Mouse (Mus musculus) granulocyte monocyte progenitor cell, adult 5-6 weeks (primary cell): ENCODE measurements around the gene Astn2. TPM values are rescaled to one million over a fixed set of nuclear protein-coding genes. Genes with fewer than 3 reads are reported as not detected.

Experiments used
- ATAC-seq: replicated peaks from 2 replicates; pipeline ENCODE4 v1.8.0; 2016; ENCODE audit warnings: mild to moderate bottlenecking, moderate TSS enrichment, inconsistent platforms; ENCODE audit not compliant: poor library complexity, severe bottlenecking
- total RNA-seq, 2 experiments: library from RNA; stranded (forward) in 1 of 2; stranded (reverse) in 1 of 2; fragments of 200-712, 200-1000 nt in 1 of 2; fragments of >200 nt in 1 of 2; fragmentation: Nextera tagmentation in 1 of 2; gene quantifications; 2 replicates each; pipeline ENCODE4 v1.2.3; 2014 to 2017

Astn2 gene
- total RNA-seq, 2 experiments from 2014 or later = not detected

GRCm38 (mm10) chr4:65491541-65491940 is 912.9 kb downstream of the Astn2 start:
- ATAC-seq = no peak

GRCm38 (mm10) chr4:65489711-65490110 is 914.7 kb downstream of the Astn2 start:
- ATAC-seq = no peak

- no peak for ATAC-seq
These were observed 922.8 kb downstream of the Astn2 start for GRCm38 (mm10) chr4:65481632-65482031.

GRCm38 (mm10) chr4:65477106-65477505 is 927.3 kb downstream of the Astn2 start:
- ATAC-seq = no peak

GRCm38 (mm10) chr4:65475925-65476560 is 928.4 kb downstream of the Astn2 start:
- no peak for ATAC-seq

GRCm38 (mm10) chr4:65473141-65473540 is 931.3 kb downstream of the Astn2 start:
- ATAC-seq = no peak

GRCm38 (mm10) chr4:65449171-65449570 is 955.2 kb downstream of the Astn2 start:
- no peak for ATAC-seq

- ATAC-seq = no peak
These were observed 962.7 kb downstream of the Astn2 start for GRCm38 (mm10) chr4:65441746-65442145.

- ATAC-seq = no peak
These were observed 973.6 kb downstream of the Astn2 start for GRCm38 (mm10) chr4:65430804-65431203.

GRCm38 (mm10) chr4:65427480-65427879 is 976.9 kb downstream of the Astn2 start:
- ATAC-seq = no peak

- no peak for ATAC-seq
These were observed 978.0 kb downstream of the Astn2 start for GRCm38 (mm10) chr4:65426437-65426836.

GRCm38 (mm10) chr4:65423068-65423625 is 981.3 kb downstream of the Astn2 start:
- no peak for ATAC-seq

- no peak for ATAC-seq
These were observed 983.1 kb downstream of the Astn2 start for GRCm38 (mm10) chr4:65421272-65421671.

- no peak; the same call in 1 of the 2 replicates for ATAC-seq
These were observed 983.9 kb downstream of the Astn2 start for GRCm38 (mm10) chr4:65420511-65420931.

- ATAC-seq = no peak
These were observed 988.9 kb downstream of the Astn2 start for GRCm38 (mm10) chr4:65415507-65415906.

- no peak for ATAC-seq
These were observed 1001.4 kb downstream of the Astn2 start for GRCm38 (mm10) chr4:65402836-65403634.

GRCm38 (mm10) chr4:65402286-65402685 is 1002.1 kb downstream of the Astn2 start:
- ATAC-seq = no peak

- ATAC-seq = no peak
These were observed 1005.0 kb downstream of the Astn2 start for GRCm38 (mm10) chr4:65399457-65399856.

GRCm38 (mm10) chr4:65396806-65397205 is 1007.6 kb downstream of the Astn2 start:
- no peak for ATAC-seq

- ATAC-seq = no peak
These were observed 1013.4 kb downstream of the Astn2 start for GRCm38 (mm10) chr4:65391001-65391400.

GRCm38 (mm10) chr4:65383070-65383469 is 1021.3 kb downstream of the Astn2 start:
- ATAC-seq = no peak
